17 mouse cellular contexts compared by ENCODE assay signal in the genomic region with DNA sequence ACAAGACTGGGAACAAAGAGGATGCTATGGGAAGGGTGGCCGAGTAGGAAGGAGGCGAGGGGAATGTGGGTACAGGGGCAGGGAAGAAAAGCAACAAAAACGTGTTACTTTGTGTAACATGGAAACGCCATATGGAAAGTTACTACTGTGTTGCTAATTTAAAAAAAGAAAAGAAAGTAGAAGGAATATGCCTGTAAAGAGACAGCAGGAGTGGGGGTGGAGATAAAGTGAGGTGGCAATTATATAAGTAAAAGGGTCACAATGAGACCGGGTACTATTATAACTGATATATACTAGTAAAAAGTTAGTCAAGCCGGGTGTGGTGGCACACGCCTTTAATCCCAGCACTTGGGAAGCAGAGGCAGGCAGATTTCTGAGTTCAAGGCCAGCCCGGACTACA.
"Had no signal": no experiment of that assay in that cellular context is flagged by ENCODE, and none has a peak within 500 bp of the region (broad histone marks: within the 10 kb centered on the region; RNA-seq: fewer than 3 reads in every experiment).

No protein-coding gene starts in this region.

- ATAC-seq: forebrain, embryonic 13.5 days; forebrain, embryonic 14.5 days; forebrain, embryonic 15.5 days; forebrain, embryonic 16.5 days; forebrain, postnatal 0 days had no signal

- DNase-seq: cerebellum, adult 8-10 months; cerebellum, adult 9-10 months; cerebellum, adult 9-11 months; embryo, embryonic 11 days; forebrain, postnatal 0 days; gastrocnemius, adult 2 months; gastrocnemius, postnatal 10 days; gastrocnemius, postnatal 14 days; gastrocnemius, postnatal 25 days; gastrocnemius, postnatal 36 days; heart, adult 11 months; heart, adult 18-20 months; heart, adult 2 months had no signal
